Mouse (Mus musculus) heart, embryonic 14.5 days (tissue): Measurements from ENCODE around the gene Fam209. TPM values are rescaled to one million over a fixed set of nuclear protein-coding genes. Genes with fewer than 3 reads are reported as not detected.
A peak's percentile ranks its signal among the peaks of the same experiment; 100 is the strongest.

Experiments used
- ATAC-seq: fragments of 200-750 bp; cut with Nextera tagmentation; 2 replicates; pipeline ENCODE4 v1.8.0; 2017; ENCODE audit warnings: low read depth, moderate TSS enrichment; ENCODE audit not compliant: insufficient number of reproducible peaks, insufficient read depth, low FRiP score
- H3K27ac ChIP-seq, 2 experiments: fragments of 200-500 bp in 1 of 2; fragments of 300-500 bp in 1 of 2; sonication (generic) in 1 of 2; replicated peaks in 1 of 2; 2 replicates each; pipeline ENCODE4 v1.5.1; 2012 to 2014; ENCODE audit warnings: low read depth in 2 of 2, low read length in 2 of 2, control low read depth in 1 of 2, mild to moderate bottlenecking in 1 of 2, mixed read lengths in 1 of 2; ENCODE audit not compliant: control insufficient read depth in 1 of 2, insufficient read depth in 1 of 2
- H3K27me3 ChIP-seq: fragments of 300-500 bp; sonication (generic); 2 replicates; pipeline ENCODE4 v1.6.1; 2014; ENCODE audit warnings: mild to moderate bottlenecking, low read length, control low read depth; ENCODE audit not compliant: control insufficient read depth, insufficient read depth
- H3K36me3 ChIP-seq: fragments of 300-500 bp; sonication (generic); 2 replicates; pipeline ENCODE4 v1.6.1; 2014; ENCODE audit warnings: mild to moderate bottlenecking, control low read depth, low read length, mixed read lengths; ENCODE audit not compliant: control insufficient read depth, insufficient read depth
- H3K4me1 ChIP-seq, 2 experiments: fragments of 200-500 bp in 1 of 2; fragments of 300-500 bp in 1 of 2; sonication (generic) in 1 of 2; 2 replicates each; pipeline ENCODE4 v1.6.1; 2012 to 2014; ENCODE audit warnings: low read length in 2 of 2, control low read depth in 1 of 2, mixed read lengths in 1 of 2; ENCODE audit not compliant: control insufficient read depth in 2 of 2, insufficient read depth in 2 of 2
- H3K4me2 ChIP-seq: fragments of 300-500 bp; sonication (generic); 2 replicates; pipeline ENCODE4 v1.6.1; 2014; ENCODE audit warnings: mild to moderate bottlenecking, low read length
- H3K4me3 ChIP-seq, 2 experiments: fragments of 200-500 bp in 1 of 2; fragments of 300-500 bp in 1 of 2; sonication (generic) in 1 of 2; 2 replicates each; pipeline ENCODE4 v1.5.1; 2012 to 2014; ENCODE audit warnings: low read length in 2 of 2, mild to moderate bottlenecking in 2 of 2, control low read depth in 1 of 2, low read depth in 1 of 2, moderate library complexity in 1 of 2; ENCODE audit not compliant: control insufficient read depth in 1 of 2, insufficient read depth in 1 of 2
- H3K9ac ChIP-seq: fragments of 300-500 bp; sonication (generic); 2 replicates; pipeline ENCODE4 v1.6.1; 2014; ENCODE audit warnings: mild to moderate bottlenecking, low read length
- H3K9me3 ChIP-seq: fragments of 300-500 bp; sonication (generic); 2 replicates; pipeline ENCODE4 v1.6.1; 2016; ENCODE audit warnings: low read length, control low read depth; ENCODE audit not compliant: control insufficient read depth
- WGBS: fragments of 180-500 bp; shearing (Covaris S2); extraction: QIAGEN DNeasy Blood & Tissue Kit; methylation state at CpG from one replicate; pipeline ENCODE4 v1.1.7; 2014; 5-methylcytosine and 5-hydroxymethylcytosine counted together
- polyA plus RNA-seq: library from polyadenylated mRNA; unstranded; fragments of >200 nt; fragmentation: Nextera tagmentation; extraction: Ambion mirVana; gene quantifications from 2 replicates; pipeline ENCODE4 v1.2.1, GENCODE M21; 2014

Gene Fam209
- polyA plus RNA-seq, 1 experiment from 2014 or later, result not detected

DNA sequence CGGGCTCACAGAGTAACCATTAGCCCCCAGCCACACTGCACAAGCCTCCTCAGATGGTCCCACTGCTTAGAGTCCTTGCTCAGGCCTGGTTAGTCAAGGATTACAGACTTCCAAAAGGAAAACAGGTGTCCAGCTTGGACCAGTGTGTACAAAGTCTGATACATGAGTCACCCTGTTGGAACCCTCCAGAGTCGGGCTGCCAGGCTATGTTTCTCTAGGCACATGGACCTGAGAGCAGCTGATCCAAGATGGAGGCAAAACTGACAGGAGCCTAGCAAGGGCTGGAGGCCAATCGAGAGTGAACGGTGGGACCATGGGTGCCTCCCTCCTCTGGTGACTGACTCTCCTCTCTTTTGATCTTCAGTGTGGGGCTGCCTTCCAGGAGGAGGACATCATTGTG is 9.5 kb upstream of the Fam209 start:
- no peak overlapping the region for H3K4me3 ChIP-seq
- H3K9me3 ChIP-seq, result no peaks in the 10 kb centered on the region
- peaks cover 3 to 6% of the 10 kb centered on the region in 2 experiments; a peak in 2 of 4 replicates for H3K4me1 ChIP-seq
- no peaks in the 10 kb centered on the region for H3K27me3 ChIP-seq
- 93% methylated on average over 4 of the region's 4 CpGs for WGBS
- H3K4me2 ChIP-seq, result no peak overlapping the region
- no peak overlapping the region for H3K9ac ChIP-seq
- ATAC-seq, result no peak
- no peak overlapping the region for H3K27ac ChIP-seq
- H3K36me3 ChIP-seq, result peaks cover 68% of the 10 kb centered on the region

GRCm38 (mm10) chr2:172466427-172467132 is 5.7 kb upstream of the Fam209 start:
- WGBS, result 90% methylated on average over 11 of the region's 11 CpGs
- Histone ChIP-seq H3K4me1 (no peaks in the 10 kb centered on the region), H3K9me3 (no peaks in the 10 kb centered on the region), H3K27ac (no peak overlapping the region), H3K9ac (no peak overlapping the region), H3K4me2 (no peak overlapping the region), H3K4me3 (no peak overlapping the region), H3K36me3 (peaks cover 79% of the 10 kb centered on the region), H3K27me3 (no peaks in the 10 kb centered on the region)
- no peak for ATAC-seq

DNA sequence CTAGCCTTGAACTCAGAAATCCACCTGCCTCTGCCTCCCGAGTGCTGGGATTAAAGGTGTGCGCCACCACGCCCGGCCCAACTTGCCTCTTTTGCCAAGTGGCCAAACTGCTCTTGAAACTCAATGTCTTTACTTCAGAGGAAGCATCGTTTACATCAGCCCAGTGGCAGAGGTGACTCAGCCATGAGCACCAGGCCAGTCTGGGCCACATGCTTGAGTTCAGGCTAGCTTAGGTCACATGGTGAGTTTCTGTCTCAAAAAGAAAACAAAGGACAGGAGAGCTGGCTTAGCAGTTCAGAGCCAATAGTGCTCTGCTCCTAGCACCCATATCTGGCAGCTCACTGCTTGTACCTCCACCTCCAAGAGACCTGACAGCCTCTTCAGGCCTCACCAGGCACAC is 5.1 kb upstream of the Fam209 start:
- H3K27me3 ChIP-seq, result no peaks in the 10 kb centered on the region
- H3K36me3 ChIP-seq, result peaks cover 75% of the 10 kb centered on the region
- no peak for ATAC-seq
- H3K27ac ChIP-seq, result no peak overlapping the region
- no peaks in the 10 kb centered on the region for H3K4me1 ChIP-seq
- 90% methylated on average over 5 of the region's 5 CpGs for WGBS
- H3K9me3 ChIP-seq, result no peaks in the 10 kb centered on the region
- no peak overlapping the region for H3K4me3 ChIP-seq
- no peak overlapping the region for H3K4me2 ChIP-seq
- no peak overlapping the region for H3K9ac ChIP-seq

DNA sequence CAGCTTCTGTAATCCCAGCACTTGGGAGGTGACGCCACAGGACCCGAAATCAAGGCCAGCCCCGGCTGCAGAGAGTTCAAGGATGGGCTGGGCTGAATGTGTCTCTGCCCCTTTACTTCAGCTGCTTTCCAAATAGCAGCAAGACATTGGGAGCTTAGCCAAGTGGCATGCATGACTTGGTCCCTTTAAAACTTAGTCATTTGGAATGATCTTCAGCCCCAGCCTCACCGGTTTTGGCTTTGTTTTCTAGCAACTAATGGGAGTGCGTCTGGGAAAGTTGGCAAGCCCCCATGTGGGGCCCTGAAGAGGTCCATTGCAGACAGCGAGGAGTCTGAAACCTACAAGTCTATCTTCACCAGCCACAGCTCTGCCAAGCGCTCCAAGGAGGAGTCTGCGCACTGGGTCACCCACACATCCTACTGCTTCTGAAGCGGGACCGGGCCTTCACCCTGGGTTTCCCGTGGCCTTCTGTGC is 3.9 kb upstream of the Fam209 start:
- H3K27me3 ChIP-seq, result no peaks in the 10 kb centered on the region
- no peak overlapping the region for H3K4me3 ChIP-seq
- 85% methylated on average over 11 of the region's 11 CpGs for WGBS
- H3K4me1 ChIP-seq, result peaks cover 2% of the 10 kb centered on the region in 2 experiments; a peak in 2 of 4 replicates
- no peak overlapping the region for H3K4me2 ChIP-seq
- H3K9me3 ChIP-seq, result no peaks in the 10 kb centered on the region
- no peak overlapping the region for H3K27ac ChIP-seq
- ATAC-seq, result no peak
- peaks cover 65% of the 10 kb centered on the region for H3K36me3 ChIP-seq
- no peak overlapping the region for H3K9ac ChIP-seq

- H3K27me3 ChIP-seq, result no peaks in the 10 kb centered on the region
- no peaks in the 10 kb centered on the region for H3K9me3 ChIP-seq
- H3K27ac ChIP-seq, result no peak overlapping the region; a peak in 1 of 4 replicates
- no peak for ATAC-seq
- H3K4me3 ChIP-seq, result no peak overlapping the region
- no peak overlapping the region for H3K4me2 ChIP-seq
- peaks cover 21% of the 10 kb centered on the region for H3K36me3 ChIP-seq
- 0 out of 2 replicates have a peak overlapping the region, but pooled peaks have one; percentile 27 for H3K9ac ChIP-seq
- peaks cover 7 to 15% of the 10 kb centered on the region in 2 experiments for H3K4me1 ChIP-seq
- 47% methylated on average over 8 of the region's 8 CpGs for WGBS
Observed at GRCm38 (mm10) chr2:172473591-172473990, 1.3 kb downstream of the Fam209 start.

- WGBS, result 36% methylated on average over 6 of the region's 6 CpGs
- Histone ChIP-seq H3K27me3 (no peaks in the 10 kb centered on the region), H3K9ac (no peak overlapping the region), H3K27ac (no peak overlapping the region), H3K4me3 (no peak overlapping the region), H3K9me3 (no peaks in the 10 kb centered on the region), H3K36me3 (peaks cover 7% of the 10 kb centered on the region; the same call in 1 of the 2 replicates), H3K4me2 (no peak overlapping the region), H3K4me1 (peaks cover 7 to 15% of the 10 kb centered on the region in 2 experiments)
- no peak for ATAC-seq
Observed at GRCm38 (mm10) chr2:172474970-172475369, 2.6 kb downstream of the Fam209 start.

GRCm38 (mm10) chr2:172476707-172477260 is 4.5 kb downstream of the Fam209 start:
- peak overlapping the region; percentile 67 for H3K4me2 ChIP-seq
- H3K9me3 ChIP-seq, result no peaks in the 10 kb centered on the region
- H3K36me3 ChIP-seq, result no peaks in the 10 kb centered on the region
- 14% methylated on average over 10 of the region's 10 CpGs for WGBS
- H3K9ac ChIP-seq, result 0 out of 2 replicates have a peak overlapping the region, but pooled peaks have one; percentile 16
- H3K4me1 ChIP-seq, result peaks cover 7 to 15% of the 10 kb centered on the region in 2 experiments
- H3K4me3 ChIP-seq, result 0 out of 4 replicates have a peak overlapping the region, but pooled peaks of 1 of the 2 experiments have one; percentile 31
- ATAC-seq, result no peak
- peak overlapping the region; percentile 51 to 55; a peak in 2 of 4 replicates for H3K27ac ChIP-seq
- no peaks in the 10 kb centered on the region for H3K27me3 ChIP-seq
